In genomic region chr11:72224865-72225264, GRCm38 (mm10) we compare ENCODE assay signal across 8 mouse cellular contexts. TPM values are rescaled to one million over a fixed set of nuclear protein-coding genes. Genes with fewer than 3 reads are reported as not detected.
A peak's percentile ranks its signal among the peaks of the same experiment; 100 is the strongest.
DNase-seq lines count a peak whose midpoint lies in the region; ATAC-seq and TF ChIP-seq lines count a peak whose summit lies in the region.

No protein-coding gene starts in this region.

- H3K27me3 ChIP-seq in MEL (ENCODE audit: control insufficient read depth in 1 of 2, insufficient read depth in 2 of 2, low read length in 2 of 2): peaks cover 7 to 8% of the 10 kb centered on the region in 2 experiments
- H3K27me3 ChIP-seq in lung, embryonic 14.5 days (ENCODE audit: insufficient read depth, low read length): no peaks in the 10 kb centered on the region

- no peaks in the 10 kb centered on the region for H3K9me3 ChIP-seq in MEL (replicated peaks; ENCODE audit: insufficient read depth, low read length)
- H3K9me3 ChIP-seq in lung, embryonic 14.5 days (ENCODE audit: low read depth, low read length): no peaks in the 10 kb centered on the region

- no peak for TF ChIP-seq POLR2A in MEL (IDR thresholded peaks at IDR 0.05; ENCODE audit: control insufficient read depth in 1 of 2, insufficient read depth in 1 of 2, low read depth in 1 of 2, low read length in 2 of 2, poor library complexity in 1 of 2)
- TF ChIP-seq POLR2A in olfactory bulb, adult 2 months (IDR thresholded peaks at IDR 0.05; ENCODE audit: insufficient read depth, low read depth, low read length): no peak

- peak overlapping the region in 1 of 2 experiments; percentile 13; a peak in 1 of 4 replicates for H3K4me3 ChIP-seq in MEL (ENCODE audit: control insufficient read depth in 1 of 2, insufficient read depth in 1 of 2, low read depth in 2 of 2, low read length in 2 of 2)
- no peak overlapping the region for H3K4me3 ChIP-seq in lung, embryonic 14.5 days (ENCODE audit: low read depth, low read length)
- no peak overlapping the region for H3K4me3 ChIP-seq in olfactory bulb, adult 2 months (ENCODE audit: insufficient read depth, low read depth, low read length)

- TF ChIP-seq CTCF in MEL (IDR thresholded peaks at IDR 0.05 in 2 of 3, conservative IDR thresholded peaks at IDR 0.05 in 1 of 3; ENCODE audit: control insufficient read depth in 1 of 3, insufficient read depth in 1 of 3, low read depth in 2 of 3, low read length in 3 of 3, poor library complexity in 1 of 3, severe bottlenecking in 1 of 3): peak; percentile 91 to 96 (median 94)
- peak; percentile 93 for TF ChIP-seq CTCF in lung, embryonic 14.5 days (IDR thresholded peaks at IDR 0.05; ENCODE audit: low read depth)
- TF ChIP-seq CTCF in olfactory bulb, adult 2 months (IDR thresholded peaks at IDR 0.05; ENCODE audit: insufficient read depth, low read depth, low read length): peak; percentile 74

- peaks cover 0 to 5% of the 10 kb centered on the region in 2 experiments; a peak in 2 of 4 replicates for H3K4me1 ChIP-seq in MEL (ENCODE audit: control insufficient read depth in 1 of 2, insufficient read depth in 2 of 2, low read length in 2 of 2)
- H3K4me1 ChIP-seq in lung, embryonic 14.5 days (ENCODE audit: insufficient read depth): no peaks in the 10 kb centered on the region
- H3K4me1 ChIP-seq in olfactory bulb, adult 2 months (ENCODE audit: control insufficient read depth, insufficient read depth, low read length): peaks cover 8% of the 10 kb centered on the region; the same call in 1 of the 2 replicates

- H3K36me3 ChIP-seq in MEL (ENCODE audit: control insufficient read depth in 1 of 2, insufficient read depth in 2 of 2, low read length in 2 of 2): no peaks in the 10 kb centered on the region
- H3K36me3 ChIP-seq in lung, embryonic 14.5 days (ENCODE audit: insufficient read depth): no peaks in the 10 kb centered on the region

- TF ChIP-seq EP300 in MEL (IDR thresholded peaks at IDR 0.05; ENCODE audit: low read depth in 1 of 2, low read length in 2 of 2): no peak

- TF ChIP-seq RAD21 in MEL (IDR thresholded peaks at IDR 0.05; ENCODE audit: low read depth, low read length): peak; percentile 92

- no peaks in the 10 kb centered on the region for H3K79me2 ChIP-seq in MEL (ENCODE audit: control insufficient read depth, insufficient read depth, low read length, poor library complexity)

- peak; percentile 62; the same call in 1 of the 2 replicates for ATAC-seq in lung, embryonic 14.5 days (ENCODE audit: insufficient read depth)

- no peak overlapping the region for H3K27ac ChIP-seq in MEL (ENCODE audit: control insufficient read depth, low read depth, low read length)
- H3K27ac ChIP-seq in lung, embryonic 14.5 days (ENCODE audit: low read depth): no peak overlapping the region
- H3K27ac ChIP-seq in olfactory bulb, adult 2 months (ENCODE audit: insufficient read depth, low read depth, low read length): no peak overlapping the region

- DNase-seq in 416B (ENCODE audit: low read depth) (peak; percentile 84), MEL (ENCODE audit: low read depth, low spot score) (peak; percentile 91)
- DNase-seq in cerebellum, adult 18-20 months: peak; percentile 74 to 83
- DNase-seq in frontal cortex, postnatal 25 days (ENCODE audit: low spot score in 2 of 2): peak; percentile 77 to 85
- peak; percentile 77 for DNase-seq in kidney, postnatal 14 days
- peak; percentile 90 for DNase-seq in lung, embryonic 14.5 days
- DNase-seq in thymus, postnatal 25 days: peak; percentile 73

- H3K4me2 ChIP-seq in lung, embryonic 14.5 days: no peak overlapping the region

- peak overlapping the region; percentile 20; the same call in 1 of the 2 replicates for H3K9ac ChIP-seq in MEL (ENCODE audit: control insufficient read depth, low read depth, low read length, poor library complexity, severe bottlenecking)
- H3K9ac ChIP-seq in lung, embryonic 14.5 days: no peak overlapping the region

- 13% methylated on average over 5 of the region's 5 CpGs for WGBS in lung, embryonic 14.5 days
- 15% methylated on average over 5 of the region's 5 CpGs for WGBS in olfactory bulb, adult 2 months

TF ChIP-seq in MEL, 35 proteins besides CTCF, POLR2A, EP300 and RAD21:
- peak; percentile 94 for TF ChIP-seq ZC3H11A (IDR thresholded peaks at IDR 0.05; ENCODE audit: low read depth, low read length)
- TF ChIP-seq SIN3A (IDR thresholded peaks at IDR 0.05; ENCODE audit: low read length): peak; percentile 60; the same call in 1 of the 2 replicates
- no peak for TF ChIP-seq NELFE (IDR thresholded peaks at IDR 0.05; ENCODE audit: low read depth, low read length)
- TF ChIP-seq SMC3 (IDR thresholded peaks at IDR 0.05; ENCODE audit: low read depth, low read length): peak; percentile 94
- TF ChIP-seq GATA1 (IDR thresholded peaks at IDR 0.05; ENCODE audit: low read depth, low read length): no peak
- no peak for TF ChIP-seq USF2 (IDR thresholded peaks at IDR 0.05; ENCODE audit: borderline replicate concordance in 1 of 2, insufficient read depth in 1 of 2, low read depth in 1 of 2, low read length in 2 of 2)

RNA-seq across cellular contexts. Expression of gene Med31, which starts 9.5 kb away (rescaled TPM):
- total RNA-seq in MEL (2012; rRNA removed): 18.2 and 21.1 TPM in 2 replicates
- polyA plus RNA-seq in MEL (2012; ENCODE audit: insufficient read depth in 1 of 2, insufficient read length in 2 of 2, low read depth in 1 of 2, low replicate concordance in 2 of 2, missing spikeins in 1 of 2): 10 to 100 TPM in 1 of 2 experiments, not detected in 1; 12.1 TPM
- polyA plus RNA-seq in lung, embryonic 14.5 days (2014; fragmentation: Nextera tagmentation; extraction: Ambion mirVana): 38.9 and 40.6 TPM in 2 replicates
- polyA plus RNA-seq in olfactory bulb, adult 2 months (2012; ENCODE audit: insufficient read depth, insufficient read length, low replicate concordance, missing spikeins): not detected in 2 replicates

RNA-seq across cellular contexts. Expression of gene Txndc17, which starts 17.5 kb away (rescaled TPM):
- 194 and 210 TPM in 2 replicates for total RNA-seq in MEL (2012; rRNA removed)
- 100 to 1,000 TPM in 1 of 2 experiments, not detected in 1; 196 TPM for polyA plus RNA-seq in MEL (2012; ENCODE audit: insufficient read depth in 1 of 2, insufficient read length in 2 of 2, low read depth in 1 of 2, low replicate concordance in 2 of 2, missing spikeins in 1 of 2)
- polyA plus RNA-seq in lung, embryonic 14.5 days (2014; fragmentation: Nextera tagmentation; extraction: Ambion mirVana): 182 and 190 TPM in 2 replicates
- not detected in 2 replicates for polyA plus RNA-seq in olfactory bulb, adult 2 months (2012; ENCODE audit: insufficient read depth, insufficient read length, low replicate concordance, missing spikeins)

RNA-seq across cellular contexts. Expression of gene 4933427D14Rik, which starts 17.6 kb away (rescaled TPM):
- 17.5 and 19.6 TPM in 2 replicates for total RNA-seq in MEL (2012; rRNA removed)
- 10 to 100 TPM in 1 of 2 experiments, not detected in 1; 14.5 TPM for polyA plus RNA-seq in MEL (2012; ENCODE audit: insufficient read depth in 1 of 2, insufficient read length in 2 of 2, low read depth in 1 of 2, low replicate concordance in 2 of 2, missing spikeins in 1 of 2)
- polyA plus RNA-seq in lung, embryonic 14.5 days (2014; fragmentation: Nextera tagmentation; extraction: Ambion mirVana): 14.3 and 18.3 TPM in 2 replicates
- not detected in 2 replicates for polyA plus RNA-seq in olfactory bulb, adult 2 months (2012; ENCODE audit: insufficient read depth, insufficient read length, low replicate concordance, missing spikeins)

RNA-seq across cellular contexts. Expression of gene Gm43951, which starts 18.2 kb away (rescaled TPM):
- 1.5 and 1.6 TPM in 2 replicates for total RNA-seq in MEL (2012; rRNA removed)
- polyA plus RNA-seq in MEL (2012; ENCODE audit: insufficient read depth in 1 of 2, insufficient read length in 2 of 2, low read depth in 1 of 2, low replicate concordance in 2 of 2, missing spikeins in 1 of 2): 1 to 10 TPM in 1 of 2 experiments, not detected in 1; 2.0 TPM
- not detected in 2 replicates for polyA plus RNA-seq in lung, embryonic 14.5 days (2014; fragmentation: Nextera tagmentation; extraction: Ambion mirVana)
- polyA plus RNA-seq in olfactory bulb, adult 2 months (2012; ENCODE audit: insufficient read depth, insufficient read length, low replicate concordance, missing spikeins): not detected in 2 replicates

RNA-seq across cellular contexts. Expression of gene Slc13a5, which starts 42.2 kb away (rescaled TPM):
- total RNA-seq in MEL (2012; rRNA removed): not detected in 2 replicates
- not detected for polyA plus RNA-seq in MEL (2012; ENCODE audit: insufficient read depth in 1 of 2, insufficient read length in 2 of 2, low read depth in 1 of 2, low replicate concordance in 2 of 2, missing spikeins in 1 of 2)
- polyA plus RNA-seq in lung, embryonic 14.5 days (2014; fragmentation: Nextera tagmentation; extraction: Ambion mirVana): not detected in 2 replicates
- polyA plus RNA-seq in olfactory bulb, adult 2 months (2012; ENCODE audit: insufficient read depth, insufficient read length, low replicate concordance, missing spikeins): not detected in 2 replicates
